Mouse (Mus musculus): Measurements from ENCODE around the gene Lims1.

DNA sequence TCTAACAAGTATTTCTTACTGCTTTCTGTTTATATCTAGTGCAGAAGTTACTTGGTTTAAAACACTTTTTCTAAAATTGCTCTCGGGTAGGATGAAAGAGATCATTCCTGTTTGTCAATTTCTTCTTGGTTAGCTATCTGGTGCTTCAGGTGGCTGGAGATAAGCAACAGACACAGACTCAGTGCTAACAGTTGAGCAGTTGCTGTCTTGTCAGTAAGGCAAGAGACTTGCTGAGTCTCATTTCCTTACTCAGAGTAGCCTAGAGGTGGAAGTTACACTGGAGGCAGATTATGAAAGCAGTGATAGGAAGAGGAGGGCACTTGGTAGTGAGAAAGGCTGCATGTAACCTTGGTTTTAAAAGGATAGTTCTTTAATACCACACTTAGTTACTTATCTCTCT lies 128.9 kb downstream of the Lims1 start:
- TF ChIP-seq POLR2A (IDR thresholded peaks at IDR 0.05; ENCODE audit: extremely low read depth, insufficient read depth, low read length) = no peak
- TF ChIP-seq CTCF (IDR thresholded peaks at IDR 0.05; ENCODE audit: low read depth, low read length) = no peak

All from liver, adult 2 months (tissue).